Mouse (Mus musculus): Measurements from ENCODE around the gene Cfap221.

DNA sequence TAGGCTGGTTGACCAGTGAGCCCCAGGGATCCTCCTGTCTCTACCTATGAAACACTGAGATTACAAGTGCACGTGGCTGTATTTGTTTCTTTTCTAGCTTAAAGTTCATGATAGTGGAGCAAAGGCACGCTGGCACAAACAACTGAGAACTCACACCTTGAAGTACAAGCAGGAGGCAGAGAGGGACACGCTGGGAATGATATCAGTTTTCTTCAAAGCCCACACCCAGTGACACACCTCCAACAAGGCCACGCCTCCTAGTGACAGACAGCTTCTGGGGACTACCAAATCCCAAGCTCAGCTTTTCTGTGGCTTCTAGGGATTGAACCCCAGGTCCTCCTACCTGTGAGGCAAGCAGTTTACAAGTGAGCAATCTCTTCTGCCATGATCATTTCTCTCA, 23.9 kb downstream of the Cfap221 start:
- no peak for TF ChIP-seq CTCF (IDR thresholded peaks at IDR 0.05; ENCODE audit: low read depth, low read length)
- no peak for TF ChIP-seq POLR2A (IDR thresholded peaks at IDR 0.05; ENCODE audit: extremely low read depth, insufficient read depth, low read length)
